Mouse (Mus musculus): ENCODE data around the gene Jmjd4. TPM values are rescaled to one million over a fixed set of nuclear protein-coding genes. Genes with fewer than 3 reads are reported as not detected.

The Jmjd4 gene
- polyA plus RNA-seq, 1 experiment from 2014 or later = 5.7 TPM

GRCm38 (mm10) chr11:59477240-59477639, 27.4 kb downstream of the Jmjd4 start:
- ATAC-seq (no peak), DNase-seq (ENCODE audit: low spot score) (no peak)
- H3K27ac ChIP-seq (ENCODE audit: low read length) = no peak overlapping the region
- no peak overlapping the region for H3K4me2 ChIP-seq (replicated peaks; ENCODE audit: low read depth, low read length)
- H3K36me3 ChIP-seq (ENCODE audit: insufficient read depth, low read length) = no peaks in the 10 kb centered on the region
- no peak overlapping the region for H3K4me3 ChIP-seq (ENCODE audit: low read depth, low read length)
- H3K4me1 ChIP-seq (ENCODE audit: insufficient read depth, low read depth, low read length) = no peaks in the 10 kb centered on the region
- 66% methylated on average over 6 of the region's 6 CpGs for WGBS
- no peaks in the 10 kb centered on the region for H3K9me3 ChIP-seq (ENCODE audit: low read length)
- TF ChIP-seq EP300 (IDR thresholded peaks at IDR 0.05) (no peak), CTCF (IDR thresholded peaks at IDR 0.05) (no peak)
- H3K27me3 ChIP-seq (replicated peaks; ENCODE audit: insufficient read depth, low read length) = no peaks in the 10 kb centered on the region
- H3K9ac ChIP-seq (replicated peaks; ENCODE audit: low read depth) = no peak overlapping the region

DNA sequence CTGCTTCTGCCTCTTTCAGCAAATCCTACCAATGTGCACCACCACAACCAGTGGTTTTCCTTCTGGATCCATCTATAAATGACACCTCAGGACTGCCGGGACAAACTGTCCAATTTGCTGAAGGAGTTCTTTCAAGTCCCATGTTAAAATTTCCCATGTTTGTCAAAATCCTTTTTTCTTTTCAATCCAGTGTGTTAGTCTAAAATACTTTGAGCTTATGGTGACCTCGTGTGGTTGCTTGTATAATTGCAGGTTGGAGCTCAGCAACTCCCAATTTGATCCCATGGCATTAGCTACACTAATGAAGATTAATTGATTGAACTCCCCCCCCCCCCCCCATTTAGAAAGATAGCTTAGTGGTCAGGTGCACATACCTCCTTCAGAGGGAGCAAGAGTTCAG, 33.4 kb downstream of the Jmjd4 start:
- Histone ChIP-seq H3K4me2 (replicated peaks; ENCODE audit: low read depth, low read length) (no peak overlapping the region), H3K36me3 (ENCODE audit: insufficient read depth, low read length) (peaks cover 4% of the 10 kb centered on the region), H3K9ac (replicated peaks; ENCODE audit: low read depth) (no peak overlapping the region), H3K27me3 (replicated peaks; ENCODE audit: insufficient read depth, low read length) (no peaks in the 10 kb centered on the region), H3K27ac (ENCODE audit: low read length) (no peak overlapping the region), H3K9me3 (ENCODE audit: low read length) (no peaks in the 10 kb centered on the region), H3K4me3 (ENCODE audit: low read depth, low read length) (no peak overlapping the region), H3K4me1 (ENCODE audit: insufficient read depth, low read depth, low read length) (no peaks in the 10 kb centered on the region)
- ATAC-seq (no peak; the same call in 1 of the 2 replicates), DNase-seq (ENCODE audit: low spot score) (peak; percentile 88)
- 3% methylated on average over 2 of the region's 2 CpGs for WGBS
- TF ChIP-seq CTCF (IDR thresholded peaks at IDR 0.05) (peak; percentile 80), EP300 (IDR thresholded peaks at IDR 0.05) (no peak)

GRCm38 (mm10) chr11:59485641-59486040, 35.8 kb downstream of the Jmjd4 start:
- Histone ChIP-seq H3K36me3 (ENCODE audit: insufficient read depth, low read length) (peaks cover 4% of the 10 kb centered on the region), H3K27me3 (replicated peaks; ENCODE audit: insufficient read depth, low read length) (no peaks in the 10 kb centered on the region), H3K4me3 (ENCODE audit: low read depth, low read length) (no peak overlapping the region), H3K27ac (ENCODE audit: low read length) (no peak overlapping the region), H3K4me1 (ENCODE audit: insufficient read depth, low read depth, low read length) (no peaks in the 10 kb centered on the region), H3K9me3 (ENCODE audit: low read length) (no peaks in the 10 kb centered on the region), H3K4me2 (replicated peaks; ENCODE audit: low read depth, low read length) (no peak overlapping the region), H3K9ac (replicated peaks; ENCODE audit: low read depth) (no peak overlapping the region)
- no peak for ATAC-seq
- WGBS = 55% methylated on average over 2 of the region's 2 CpGs
- TF ChIP-seq CTCF (IDR thresholded peaks at IDR 0.05) (no peak), EP300 (IDR thresholded peaks at IDR 0.05) (no peak)
- DNase-seq (ENCODE audit: low spot score) = no peak

DNA sequence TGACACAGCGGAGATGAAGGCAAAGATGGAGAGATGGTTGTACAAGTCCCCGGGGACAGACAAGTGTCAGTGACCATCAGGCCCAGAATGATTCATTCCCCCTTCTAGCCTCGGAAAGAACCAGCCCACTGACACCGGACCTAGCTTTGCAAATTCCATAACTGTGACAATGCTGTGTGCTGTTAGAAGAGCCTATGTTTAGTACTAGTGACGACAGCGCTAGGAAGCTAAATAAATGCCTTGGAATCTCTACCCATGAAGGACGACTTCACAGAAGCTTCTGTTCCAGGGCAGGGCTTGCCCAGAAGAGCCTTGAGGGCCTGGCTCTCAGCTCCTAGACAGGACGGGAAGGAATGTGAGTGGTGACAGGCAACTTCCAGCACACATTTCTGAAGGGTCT, 36.4 kb downstream of the Jmjd4 start:
- 81% methylated on average over 8 of the region's 8 CpGs for WGBS
- ATAC-seq = no peak
- TF ChIP-seq EP300 (IDR thresholded peaks at IDR 0.05) (no peak), CTCF (IDR thresholded peaks at IDR 0.05) (no peak)

GRCm38 (mm10) chr11:59496672-59497310, 46.9 kb downstream of the Jmjd4 start:
- Histone ChIP-seq H3K4me3 (ENCODE audit: low read depth, low read length) (no peak overlapping the region), H3K27me3 (replicated peaks; ENCODE audit: insufficient read depth, low read length) (no peaks in the 10 kb centered on the region)

More for the DNA sequence above, 36.4 kb downstream of the Jmjd4 start:
- Histone ChIP-seq H3K9ac (replicated peaks; ENCODE audit: low read depth) (no peak overlapping the region), H3K27ac (ENCODE audit: low read length) (no peak overlapping the region), H3K9me3 (ENCODE audit: low read length) (no peaks in the 10 kb centered on the region), H3K36me3 (ENCODE audit: insufficient read depth, low read length) (peaks cover 4% of the 10 kb centered on the region), H3K4me1 (ENCODE audit: insufficient read depth, low read depth, low read length) (no peaks in the 10 kb centered on the region), H3K27me3 (replicated peaks; ENCODE audit: insufficient read depth, low read length) (no peaks in the 10 kb centered on the region), H3K4me3 (ENCODE audit: low read depth, low read length) (no peak overlapping the region), H3K4me2 (replicated peaks; ENCODE audit: low read depth, low read length) (no peak overlapping the region)
- no peak for DNase-seq (ENCODE audit: low spot score)

DNA sequence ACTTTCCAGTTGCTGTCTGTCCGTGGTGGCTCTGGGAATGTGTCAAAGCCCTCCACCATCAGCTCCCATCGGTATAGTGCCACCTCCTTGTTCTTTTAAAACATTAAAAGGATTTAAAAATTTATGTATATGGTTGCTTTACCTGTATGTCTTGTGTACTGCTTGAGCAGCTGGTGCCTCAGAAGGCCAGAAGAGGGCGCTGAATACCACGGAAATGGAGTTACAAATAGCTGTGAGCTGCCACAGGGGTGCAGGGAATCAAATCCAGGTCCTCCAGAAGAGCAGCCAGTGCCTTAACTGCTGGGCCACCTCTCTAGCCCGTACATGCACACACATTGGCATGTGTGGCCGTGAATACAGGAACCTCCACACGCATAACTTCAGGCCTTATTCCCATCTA, 47.9 kb downstream of the Jmjd4 start:
- Histone ChIP-seq H3K4me2 (replicated peaks; ENCODE audit: low read depth, low read length) (no peak overlapping the region), H3K27me3 (replicated peaks; ENCODE audit: insufficient read depth, low read length) (no peaks in the 10 kb centered on the region), H3K36me3 (ENCODE audit: insufficient read depth, low read length) (peaks cover 49% of the 10 kb centered on the region), H3K27ac (ENCODE audit: low read length) (no peak overlapping the region), H3K9me3 (ENCODE audit: low read length) (no peaks in the 10 kb centered on the region), H3K4me3 (ENCODE audit: low read depth, low read length) (no peak overlapping the region), H3K9ac (replicated peaks; ENCODE audit: low read depth) (no peak overlapping the region), H3K4me1 (ENCODE audit: insufficient read depth, low read depth, low read length) (no peaks in the 10 kb centered on the region)
- WGBS = 91% methylated on average over 7 of the region's 7 CpGs
- ATAC-seq (no peak), DNase-seq (ENCODE audit: low spot score) (no peak)
- TF ChIP-seq CTCF (IDR thresholded peaks at IDR 0.05) (0 out of 2 replicates have a peak, but pooled peaks have one; percentile 21), EP300 (IDR thresholded peaks at IDR 0.05) (no peak)

More at GRCm38 (mm10) chr11:59496672-59497310, 46.9 kb downstream of the Jmjd4 start:
- ATAC-seq (no peak), DNase-seq (ENCODE audit: low spot score) (no peak)
- Histone ChIP-seq H3K4me2 (replicated peaks; ENCODE audit: low read depth, low read length) (no peak overlapping the region), H3K9ac (replicated peaks; ENCODE audit: low read depth) (no peak overlapping the region), H3K27ac (ENCODE audit: low read length) (no peak overlapping the region), H3K4me1 (ENCODE audit: insufficient read depth, low read depth, low read length) (no peaks in the 10 kb centered on the region), H3K36me3 (ENCODE audit: insufficient read depth, low read length) (peaks cover 45% of the 10 kb centered on the region), H3K9me3 (ENCODE audit: low read length) (no peaks in the 10 kb centered on the region)
- WGBS = 74% methylated on average over 6 of the region's 6 CpGs
- TF ChIP-seq EP300 (IDR thresholded peaks at IDR 0.05) = no peak
- no peak for TF ChIP-seq CTCF (IDR thresholded peaks at IDR 0.05)
